Mouse (Mus musculus) liver, postnatal 0 days (tissue): Measurements from ENCODE around the gene Tmem192. TPM values are rescaled to one million over a fixed set of nuclear protein-coding genes. Genes with fewer than 3 reads are reported as not detected.

Source experiments
- ATAC-seq: fragments of 200-750 bp; cut with Nextera tagmentation; 2 replicates; pipeline ENCODE4 v1.8.0; 2017; ENCODE audit warnings: mild to moderate bottlenecking, moderate library complexity
- DNase-seq: peaks from one replicate; pipeline ENCODE4 v3.0.0-alpha.2; 2016
- H3K27ac ChIP-seq: fragments of 300-500 bp; sonication (generic); 2 replicates; pipeline ENCODE4 v1.5.1; 2014; ENCODE audit warnings: antibody characterized with exemption, moderate library complexity, mild to moderate bottlenecking, low read depth
- H3K27me3 ChIP-seq: fragments of 300-500 bp; sonication (generic); 2 replicates; pipeline ENCODE4 v1.6.1; 2014; ENCODE audit warnings: low read length, control low read depth, mixed read lengths; ENCODE audit not compliant: insufficient read depth
- H3K36me3 ChIP-seq: fragments of 300-500 bp; sonication (generic); replicated peaks from 2 replicates; pipeline ENCODE4 v1.6.1; 2014; ENCODE audit warnings: mild to moderate bottlenecking, control low read depth, low read length, moderate library complexity, mixed read lengths; ENCODE audit not compliant: insufficient read depth
- H3K4me1 ChIP-seq: fragments of 300-500 bp; sonication (generic); 2 replicates; pipeline ENCODE4 v1.6.1; 2014; ENCODE audit warnings: antibody characterized with exemption, mild to moderate bottlenecking, control low read depth; ENCODE audit not compliant: insufficient read depth
- H3K4me2 ChIP-seq: fragments of 300-500 bp; sonication (generic); 2 replicates; pipeline ENCODE4 v1.6.1; 2014; ENCODE audit warnings: low read depth, mild to moderate bottlenecking, low read length, moderate library complexity, mixed read lengths
- H3K4me3 ChIP-seq: fragments of 300-500 bp; sonication (generic); 2 replicates; pipeline ENCODE4 v1.5.1; 2014; ENCODE audit warnings: low read depth, low read length
- H3K9ac ChIP-seq: fragments of 300-500 bp; sonication (generic); replicated peaks from 2 replicates; pipeline ENCODE4 v1.6.1; 2014; ENCODE audit warnings: mild to moderate bottlenecking, moderate library complexity
- H3K9me3 ChIP-seq: fragments of 300-500 bp; sonication (generic); 2 replicates; pipeline ENCODE4 v1.6.1; 2016; ENCODE audit warnings: mild to moderate bottlenecking, control low read depth, low read length, mixed read lengths
- CTCF ChIP-seq: sonication (generic); IDR thresholded peaks from 2 replicates; pipeline ENCODE4 v1.5.1; 2016; ENCODE audit warnings: antibody characterized with exemption, low read depth
- EP300 ChIP-seq: IDR thresholded peaks from 2 replicates; pipeline ENCODE4 v1.6.1; 2016; ENCODE audit warnings: antibody characterized with exemption, low read depth, mild to moderate bottlenecking
- WGBS: fragments of 180-500 bp; shearing (Covaris S2); extraction: QIAGEN DNeasy Blood & Tissue Kit; methylation state at CpG from one replicate; pipeline ENCODE4 v1.1.7; 2014; ENCODE audit not compliant: insufficient replicate concordance; 5-methylcytosine and 5-hydroxymethylcytosine counted together
- polyA plus RNA-seq: library from polyadenylated mRNA; unstranded; fragments of >200 nt; fragmentation: Nextera tagmentation; extraction: Ambion mirVana; gene quantifications from 2 replicates; pipeline ENCODE4 v1.2.1, GENCODE M21; 2015

The Tmem192 gene
- polyA plus RNA-seq, 1 experiment from 2014 or later: 20.2 TPM

DNA sequence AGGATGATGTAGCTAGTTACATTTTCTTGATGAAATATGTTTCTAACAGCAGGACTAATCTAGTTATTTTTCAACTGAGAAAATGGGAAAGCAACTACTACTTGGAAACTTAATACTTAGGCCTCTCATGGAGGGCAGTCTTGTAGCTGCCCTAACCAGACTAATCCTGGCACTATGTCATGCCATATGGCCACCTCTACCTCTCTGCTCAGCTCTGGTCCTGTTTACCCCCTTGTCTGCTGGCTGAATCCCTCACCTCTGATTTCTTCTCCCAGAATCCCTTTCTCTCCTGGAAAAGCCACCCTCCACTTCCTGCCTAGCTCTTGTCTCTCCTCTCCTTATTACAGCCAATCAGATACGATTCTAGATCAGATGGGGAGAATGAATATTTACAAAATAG, 1.4 kb downstream of the Tmem192 start:
- H3K9me3 ChIP-seq: no peaks in the 10 kb centered on the region
- 0 out of 2 replicates have a peak overlapping the region, but pooled peaks have one; percentile 96 for H3K27ac ChIP-seq
- no peaks in the 10 kb centered on the region for H3K27me3 ChIP-seq
- H3K36me3 ChIP-seq: no peaks in the 10 kb centered on the region; the same call in 1 of the 2 replicates
- TF ChIP-seq CTCF (no peak), EP300 (no peak)
- H3K9ac ChIP-seq: no peak overlapping the region
- 75% methylated on average over 1 of the region's 1 CpGs for WGBS
- H3K4me3 ChIP-seq: no peak overlapping the region
- no peak for ATAC-seq
- H3K4me2 ChIP-seq: 0 out of 2 replicates have a peak overlapping the region, but pooled peaks have one; percentile 75
- peaks cover 4% of the 10 kb centered on the region; the same call in 1 of the 2 replicates for H3K4me1 ChIP-seq
- DNase-seq: no peak

DNA sequence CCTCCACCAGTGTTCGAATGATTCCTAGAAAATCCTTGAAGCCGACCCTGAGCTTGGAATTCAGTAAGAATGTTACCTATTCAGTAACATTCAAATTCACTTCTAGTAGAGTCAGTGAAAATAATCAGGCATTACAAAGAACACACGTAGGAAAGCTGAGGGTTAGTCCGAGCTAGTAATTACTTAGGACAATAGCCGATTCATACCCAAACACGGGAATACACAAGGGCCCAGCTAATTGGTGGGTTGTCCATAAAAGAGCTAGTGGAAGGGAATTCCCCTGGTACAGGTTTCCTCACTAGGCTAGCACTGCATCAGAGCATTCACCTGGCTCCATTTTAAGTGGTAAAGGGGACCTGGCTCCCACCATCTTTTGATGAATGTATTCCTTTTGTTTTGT, 5.1 kb downstream of the Tmem192 start:
- 89% methylated on average over 6 of the region's 6 CpGs for WGBS
- Histone ChIP-seq H3K36me3 (no peaks in the 10 kb centered on the region; the same call in 1 of the 2 replicates), H3K9ac (no peak overlapping the region), H3K27me3 (no peaks in the 10 kb centered on the region), H3K9me3 (no peaks in the 10 kb centered on the region), H3K4me3 (no peak overlapping the region), H3K27ac (no peak overlapping the region), H3K4me2 (no peak overlapping the region), H3K4me1 (peaks cover 4% of the 10 kb centered on the region; the same call in 1 of the 2 replicates)
- DNase-seq: no peak
- TF ChIP-seq CTCF (no peak), EP300 (no peak)
- no peak for ATAC-seq

DNA sequence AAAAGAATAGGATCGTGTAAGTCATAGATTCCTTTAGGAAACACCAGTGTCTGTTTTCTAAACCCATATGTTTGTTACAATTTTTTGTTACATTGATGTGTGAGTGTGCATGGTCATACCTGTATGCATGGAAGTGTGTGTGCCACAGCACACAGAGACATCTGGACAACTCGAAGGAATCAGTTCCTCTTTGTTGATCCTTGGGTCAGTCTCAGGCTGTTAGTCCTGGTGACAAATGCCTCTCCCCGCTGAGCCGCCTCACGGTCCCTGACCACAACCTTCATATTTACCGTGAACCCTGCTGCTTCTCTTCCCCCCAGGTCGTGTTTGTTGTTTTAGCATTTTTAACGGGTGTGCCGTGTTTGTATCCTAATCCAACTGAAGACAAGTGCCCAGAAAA, 12.0 kb downstream of the Tmem192 start:
- no peaks in the 10 kb centered on the region for H3K9me3 ChIP-seq
- DNase-seq (no peak), ATAC-seq (no peak)
- no peak overlapping the region for H3K27ac ChIP-seq
- H3K9ac ChIP-seq: no peak overlapping the region
- peaks cover 22% of the 10 kb centered on the region; the same call in 1 of the 2 replicates for H3K36me3 ChIP-seq
- H3K27me3 ChIP-seq: no peaks in the 10 kb centered on the region
- 84% methylated on average over 9 of the region's 9 CpGs for WGBS
- no peak for TF ChIP-seq EP300
- H3K4me2 ChIP-seq: no peak overlapping the region
- no peak overlapping the region for H3K4me3 ChIP-seq
- no peaks in the 10 kb centered on the region for H3K4me1 ChIP-seq

DNA sequence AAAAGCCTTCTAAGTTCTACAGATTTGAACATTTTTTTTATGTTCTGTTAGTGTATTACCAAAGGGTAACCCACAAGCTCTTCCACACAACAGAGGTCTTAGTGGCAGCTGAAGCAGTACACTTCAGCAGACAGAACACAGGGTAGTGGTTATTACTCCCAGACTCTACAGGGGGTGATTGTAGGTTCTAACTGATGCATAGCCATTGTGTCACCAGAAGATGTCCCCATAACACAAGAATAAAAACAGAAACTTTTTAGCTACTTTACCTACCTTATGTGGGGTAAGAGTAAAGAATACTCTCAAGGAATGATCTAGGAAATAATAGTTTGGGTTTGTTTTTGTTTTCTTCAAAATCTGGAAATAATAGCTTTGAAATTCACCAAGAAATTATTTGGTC, 15.9 kb downstream of the Tmem192 start:
- H3K4me1 ChIP-seq: no peaks in the 10 kb centered on the region
- H3K27ac ChIP-seq: no peak overlapping the region
- DNase-seq: no peak
- TF ChIP-seq CTCF: peak; percentile 40
- no peak for TF ChIP-seq EP300
- ATAC-seq: no peak
- H3K4me2 ChIP-seq: no peak overlapping the region
- no peak overlapping the region for H3K4me3 ChIP-seq
- no peak overlapping the region for H3K9ac ChIP-seq
- peaks cover 21% of the 10 kb centered on the region for H3K36me3 ChIP-seq
- H3K9me3 ChIP-seq: no peaks in the 10 kb centered on the region
- no peaks in the 10 kb centered on the region for H3K27me3 ChIP-seq

DNA sequence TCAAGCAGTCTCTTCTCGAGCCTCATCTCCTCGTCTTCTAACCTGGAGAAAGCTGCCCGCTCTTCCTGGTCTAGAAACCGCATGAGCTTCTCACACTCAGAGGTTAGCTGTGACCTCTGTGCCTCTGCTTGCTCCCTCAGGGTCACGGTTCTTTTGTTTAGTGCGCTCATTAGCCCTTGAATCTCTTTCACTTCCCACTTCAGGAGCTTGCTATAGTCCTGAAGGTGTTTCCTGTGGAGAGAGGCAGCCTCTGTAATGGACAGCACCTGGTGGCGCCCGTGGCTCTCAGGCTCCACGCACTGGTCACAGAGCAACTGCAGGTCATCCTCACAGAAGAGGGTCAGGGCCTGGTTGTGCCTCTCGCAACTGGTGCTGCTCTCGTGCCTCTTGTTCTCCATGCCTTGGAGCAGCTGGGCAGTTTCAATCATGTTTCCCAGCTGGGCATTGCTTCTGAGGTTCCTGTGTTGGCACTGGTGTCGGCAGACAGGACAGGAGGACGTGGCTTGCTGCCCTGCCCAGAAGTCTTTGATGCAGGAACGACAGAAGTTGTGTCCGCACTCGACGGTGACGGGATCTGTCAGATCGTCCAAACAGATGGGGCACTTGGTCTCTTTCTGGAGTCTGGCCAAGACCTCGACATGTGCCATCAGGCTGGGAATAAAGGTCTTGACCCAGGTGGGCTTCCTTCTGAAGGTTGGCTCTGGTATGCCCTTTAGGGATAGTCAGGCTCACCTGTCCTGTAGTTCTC, 36.3 kb downstream of the Tmem192 start:
- DNase-seq (no peak), ATAC-seq (no peak)
- no peak overlapping the region for H3K27ac ChIP-seq
- H3K27me3 ChIP-seq: no peaks in the 10 kb centered on the region
- H3K9ac ChIP-seq: no peak overlapping the region
- H3K4me1 ChIP-seq: no peaks in the 10 kb centered on the region
- H3K4me3 ChIP-seq: no peak overlapping the region
- H3K9me3 ChIP-seq: no peaks in the 10 kb centered on the region
- no peaks in the 10 kb centered on the region for H3K36me3 ChIP-seq
- no peak overlapping the region for H3K4me2 ChIP-seq
- TF ChIP-seq CTCF (no peak), EP300 (no peak)
- 65% methylated on average over 20 of the region's 20 CpGs for WGBS

DNA sequence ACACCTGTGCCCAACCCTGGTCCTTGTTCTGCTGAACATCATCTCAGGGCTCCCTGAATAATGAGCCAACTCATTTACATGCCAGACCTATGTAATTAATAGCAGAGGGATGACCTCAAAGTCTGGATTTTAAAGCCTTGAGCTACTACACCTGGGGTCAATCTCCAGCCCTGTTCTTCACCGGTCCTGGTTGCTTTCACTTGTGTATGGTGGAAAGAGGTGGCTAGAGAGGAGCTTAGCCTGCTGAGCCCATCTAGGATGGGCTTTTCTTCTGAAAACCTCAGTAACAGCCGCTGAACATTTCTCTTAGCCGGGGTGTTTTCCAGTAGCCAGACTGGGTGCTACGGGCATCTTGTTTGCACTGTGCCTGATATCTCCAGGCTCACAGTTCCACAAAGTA, 40.7 kb downstream of the Tmem192 start, which contains the start of gene Trim75:
TSS of gene Trim75 (minus strand) at position 101 of the 400 bp plus-strand sequence.
- TF ChIP-seq EP300: no peak
- no peak for TF ChIP-seq CTCF
- Histone ChIP-seq H3K36me3 (no peaks in the 10 kb centered on the region), H3K9me3 (no peaks in the 10 kb centered on the region; the same call in 1 of the 2 replicates), H3K4me3 (no peak within 1 kb of the TSS), H3K27ac (no peak within 1 kb of the TSS), H3K4me2 (no peak within 1 kb of the TSS), H3K27me3 (no peaks in the 10 kb centered on the region), H3K9ac (no peak within 1 kb of the TSS), H3K4me1 (no peaks in the 10 kb centered on the region)
- WGBS: 79% methylated on average over 4 of the region's 4 CpGs
- ATAC-seq (no peak), DNase-seq (no peak)
